Mouse (Mus musculus) liver, embryonic 14.5 days (tissue): Measurements from ENCODE around the gene 4933427D14Rik. TPM values are rescaled to one million over a fixed set of nuclear protein-coding genes. Genes with fewer than 3 reads are reported as not detected.
A peak's percentile ranks its signal among the peaks of the same experiment; 100 is the strongest.

Experiments
- ATAC-seq: fragments of 200-750 bp; cut with Nextera tagmentation; 2 replicates; pipeline ENCODE4 v1.8.0; 2017; ENCODE audit warnings: moderate number of reproducible peaks, mild to moderate bottlenecking, moderate library complexity; ENCODE audit not compliant: insufficient read depth
- DNase-seq, 3 experiments: peaks; one replicate each; pipeline ENCODE4 v3.0.0-alpha.2; 2012 to 2013; ENCODE audit warnings: low read depth in 3 of 3, low spot score in 3 of 3
- H3K27ac ChIP-seq: fragments of 300-500 bp; sonication (generic); 2 replicates; pipeline ENCODE4 v1.5.1; 2014; ENCODE audit warnings: moderate library complexity, mild to moderate bottlenecking, control low read depth, inconsistent platforms
- H3K27me3 ChIP-seq: fragments of 300-500 bp; sonication (generic); 2 replicates; pipeline ENCODE4 v1.6.1; 2014; ENCODE audit warnings: mild to moderate bottlenecking, low read length, moderate library complexity; ENCODE audit not compliant: control insufficient read depth, insufficient read depth
- H3K36me3 ChIP-seq: fragments of 300-500 bp; sonication (generic); replicated peaks from 2 replicates; pipeline ENCODE4 v1.6.1; 2014; ENCODE audit warnings: low read depth; ENCODE audit not compliant: control insufficient read depth, insufficient read depth
- H3K4me1 ChIP-seq, 2 experiments: fragments of 200-500 bp in 1 of 2; fragments of 300-500 bp in 1 of 2; sonication (generic) in 1 of 2; replicated peaks; 2 replicates each; pipeline ENCODE4 v1.6.1; 2012 to 2014; ENCODE audit warnings: antibody characterized with exemption in 1 of 2, inconsistent platforms in 1 of 2, low read length in 1 of 2; ENCODE audit not compliant: control insufficient read depth in 2 of 2, insufficient read depth in 2 of 2
- H3K4me2 ChIP-seq: fragments of 300-500 bp; sonication (generic); 2 replicates; pipeline ENCODE4 v1.6.1; 2014; ENCODE audit warnings: low read depth, mild to moderate bottlenecking, control low read depth, moderate library complexity
- H3K4me3 ChIP-seq, 2 experiments: fragments of 200-500 bp in 1 of 2; fragments of 300-500 bp in 1 of 2; sonication (generic) in 1 of 2; 2 replicates each; pipeline ENCODE4 v1.5.1; 2012 to 2014; ENCODE audit warnings: low read depth in 2 of 2, low read length in 2 of 2, mild to moderate bottlenecking in 2 of 2, control low read depth in 1 of 2, inconsistent platforms in 1 of 2, moderate library complexity in 1 of 2; ENCODE audit not compliant: insufficient read depth in 1 of 2
- H3K9ac ChIP-seq: fragments of 300-500 bp; sonication (generic); replicated peaks from 2 replicates; pipeline ENCODE4 v1.6.1; 2014; ENCODE audit warnings: mild to moderate bottlenecking, control low read depth, moderate library complexity
- H3K9me3 ChIP-seq: fragments of 300-500 bp; sonication (generic); 2 replicates; pipeline ENCODE4 v1.6.1; 2016; ENCODE audit warnings: low read length, mixed read lengths; ENCODE audit not compliant: control insufficient read depth
- CTCF ChIP-seq: IDR thresholded peaks from 2 replicates; pipeline ENCODE4 v1.5.1; 2016; ENCODE audit warnings: antibody characterized with exemption, low read depth, control low read depth
- EP300 ChIP-seq: IDR thresholded peaks from 2 replicates; pipeline ENCODE4 v1.6.1; 2016; ENCODE audit warnings: antibody characterized with exemption, low read depth
- WGBS: fragments of 180-500 bp; shearing (Covaris S2); extraction: QIAGEN DNeasy Blood & Tissue Kit; methylation state at CpG from one replicate; pipeline ENCODE4 v1.1.7; 2014; ENCODE audit not compliant: insufficient replicate concordance; 5-methylcytosine and 5-hydroxymethylcytosine counted together
- polyA plus RNA-seq, 2 experiments: library from polyadenylated mRNA; depleted of rRNA in 1 of 2; stranded (reverse) in 1 of 2; unstranded in 1 of 2; fragments of >200 nt; fragmentation: Nextera tagmentation in 1 of 2; extraction: Ambion mirVana in 1 of 2; gene quantifications; 2 replicates each; pipeline versions ENCODE4 v1.2.1 to v1.2.3; 2012 to 2014

The 4933427D14Rik gene
- polyA plus RNA-seq, 2 experiments, result 2.3 to 2.8 TPM

GRCm38 (mm10) chr11:72140198-72140597 is 67.1 kb downstream of the 4933427D14Rik start:
- Histone ChIP-seq H3K4me1 (no peaks in the 10 kb centered on the region), H3K4me3 (no peak overlapping the region), H3K4me2 (no peak overlapping the region), H3K9me3 (no peaks in the 10 kb centered on the region), H3K36me3 (no peaks in the 10 kb centered on the region), H3K9ac (no peak overlapping the region), H3K27ac (no peak overlapping the region), H3K27me3 (peaks cover 23% of the 10 kb centered on the region)
- TF ChIP-seq EP300 (no peak), CTCF (no peak)
- ATAC-seq (no peak), DNase-seq (peak in 2 of 3 experiments; percentile 9 to 14)
- WGBS, result 52% methylated on average over 6 of the region's 6 CpGs

GRCm38 (mm10) chr11:72136231-72136982 is 70.9 kb downstream of the 4933427D14Rik start:
- no peak for ATAC-seq
- Histone ChIP-seq H3K9ac (no peak overlapping the region), H3K4me1 (no peaks in the 10 kb centered on the region), H3K27ac (no peak overlapping the region), H3K36me3 (no peaks in the 10 kb centered on the region), H3K27me3 (peaks cover 39% of the 10 kb centered on the region), H3K4me3 (no peak overlapping the region), H3K4me2 (no peak overlapping the region), H3K9me3 (no peaks in the 10 kb centered on the region)
- DNase-seq, result no peak
- 18% methylated on average over 11 of the region's 11 CpGs for WGBS
- TF ChIP-seq CTCF, result no peak
- no peak for TF ChIP-seq EP300

GRCm38 (mm10) chr11:72135383-72136158 is 71.7 kb downstream of the 4933427D14Rik start, which contains the start of gene Pitpnm3:
Gene Pitpnm3 (minus strand): TSS chr11:72135778.
- Histone ChIP-seq H3K27me3 (peaks cover 39% of the 10 kb centered on the region), H3K4me3 (peak within 1 kb of the TSS in 1 of 2 experiments; percentile 39; a peak in 2 of 4 replicates), H3K4me1 (no peaks in the 10 kb centered on the region), H3K36me3 (no peaks in the 10 kb centered on the region), H3K9me3 (no peaks in the 10 kb centered on the region), H3K27ac (no peak within 1 kb of the TSS), H3K9ac (no peak within 1 kb of the TSS), H3K4me2 (peak within 1 kb of the TSS; percentile 44)
- ATAC-seq, result no peak
- under 1% methylated on average over 80 of the region's 107 CpGs for WGBS
- DNase-seq, result no peak
- TF ChIP-seq EP300 (no peak), CTCF (no peak)

GRCm38 (mm10) chr11:72134536-72135382 is 72.5 kb downstream of the 4933427D14Rik start:
- Histone ChIP-seq H3K9me3 (no peaks in the 10 kb centered on the region), H3K9ac (no peak overlapping the region), H3K27ac (no peak overlapping the region), H3K27me3 (peaks cover 39% of the 10 kb centered on the region), H3K4me2 (peak overlapping the region; percentile 44), H3K36me3 (no peaks in the 10 kb centered on the region), H3K4me1 (0 out of 4 replicates have a peak, but pooled peaks cover 0 to 2% of the 10 kb centered on the region in 2 experiments), H3K4me3 (peak overlapping the region in 1 of 2 experiments; percentile 39; a peak in 1 of 4 replicates)
- ATAC-seq (no peak), DNase-seq (no peak)
- no peak for TF ChIP-seq CTCF
- no peak for TF ChIP-seq EP300
- 13% methylated on average over 24 of the region's 24 CpGs for WGBS
